Mouse (Mus musculus) cerebellum, adult 2 months (tissue): Measurements from ENCODE around the gene Lonp1. TPM values are rescaled to one million over a fixed set of nuclear protein-coding genes. Genes with fewer than 3 reads are reported as not detected.

Experiments used
- DNase-seq, 2 experiments: peaks; one replicate each; pipeline ENCODE4 v3.0.0; 2021
- H3K27ac ChIP-seq: fragments of 200-500 bp; 2 replicates; pipeline ENCODE4 v1.5.1; 2012; ENCODE audit warnings: low read length, control low read depth, inconsistent platforms; ENCODE audit not compliant: insufficient read depth
- H3K27me3 ChIP-seq: fragments of 200-500 bp; 2 replicates; pipeline ENCODE4 v1.6.1; 2012; ENCODE audit warnings: inconsistent platforms, mild to moderate bottlenecking, low read length, moderate library complexity; ENCODE audit not compliant: control insufficient read depth, insufficient read depth
- H3K4me1 ChIP-seq: fragments of 200-500 bp; 2 replicates; pipeline ENCODE4 v1.6.1; 2011; ENCODE audit warnings: low read length; ENCODE audit not compliant: control insufficient read depth, insufficient read depth
- H3K4me3 ChIP-seq: fragments of 200-500 bp; replicated peaks from 2 replicates; pipeline ENCODE3; 2011; ENCODE audit warnings: mild to moderate bottlenecking, low read depth, low read length, control low read depth; ENCODE audit not compliant: insufficient read depth
- CTCF ChIP-seq: fragments of 200-500 bp; IDR thresholded peaks from 2 replicates; pipeline ENCODE4 v1.5.1; 2011; ENCODE audit warnings: low read depth, mild to moderate bottlenecking, control low read depth, low read length, moderate library complexity, borderline replicate concordance; ENCODE audit not compliant: insufficient read depth
- POLR2A ChIP-seq: fragments of 200-500 bp; IDR thresholded peaks from 2 replicates; pipeline ENCODE4 v1.6.1; 2011; ENCODE audit warnings: low read length, control low read depth, borderline replicate concordance; ENCODE audit not compliant: insufficient read depth
- WGBS: fragments of 180-500 bp; shearing (Covaris S2); methylation state at CpG from one replicate; pipeline ENCODE4 v1.1.7; 2018; 5-methylcytosine and 5-hydroxymethylcytosine counted together
- polyA plus RNA-seq: library from polyadenylated mRNA; depleted of rRNA; stranded (reverse); fragments of >200 nt; gene quantifications from 2 replicates; pipeline ENCODE4 v1.2.3, GENCODE M21; 2012; rRNA removed

The Lonp1 gene
- polyA plus RNA-seq, 1 experiment = 88.7 TPM

- Histone ChIP-seq H3K27ac (no peak overlapping the region), H3K4me3 (peak overlapping the region; percentile 76)
- WGBS = 71% methylated on average over 1 of the region's 1 CpGs
Measured at GRCm38 (mm10) chr17:56583071-56583470, 43.6 kb downstream of the Lonp1 start.

GRCm38 (mm10) chr17:56572939-56573338, 53.7 kb downstream of the Lonp1 start:
- WGBS = 71% methylated on average over 3 of the region's 3 CpGs

More at GRCm38 (mm10) chr17:56583071-56583470, 43.6 kb downstream of the Lonp1 start:
- peaks cover 31% of the 10 kb centered on the region for H3K4me1 ChIP-seq
- TF ChIP-seq POLR2A (no peak), CTCF (no peak)
- no peaks in the 10 kb centered on the region for H3K27me3 ChIP-seq
- DNase-seq = no peak

GRCm38 (mm10) chr17:56572154-56572553, 54.5 kb downstream of the Lonp1 start:
- no peak overlapping the region for H3K4me3 ChIP-seq
- DNase-seq = no peak
- no peak for TF ChIP-seq CTCF
- H3K27ac ChIP-seq = no peak overlapping the region
- WGBS = 6% methylated on average over 1 of the region's 1 CpGs
- no peaks in the 10 kb centered on the region for H3K27me3 ChIP-seq
- peaks cover 14% of the 10 kb centered on the region for H3K4me1 ChIP-seq

More at GRCm38 (mm10) chr17:56572939-56573338, 53.7 kb downstream of the Lonp1 start:
- H3K4me1 ChIP-seq = peaks cover 14% of the 10 kb centered on the region
- DNase-seq = no peak
- TF ChIP-seq CTCF = no peak
- TF ChIP-seq POLR2A = no peak
- H3K27ac ChIP-seq = no peak overlapping the region
- no peak overlapping the region for H3K4me3 ChIP-seq
- no peaks in the 10 kb centered on the region for H3K27me3 ChIP-seq

GRCm38 (mm10) chr17:56570287-56570686, 56.4 kb downstream of the Lonp1 start:
- no peak overlapping the region for H3K4me3 ChIP-seq
- 0 out of 2 replicates have a peak, but pooled peaks have one; percentile 27 for TF ChIP-seq CTCF
- no peak for TF ChIP-seq POLR2A
- no peak overlapping the region for H3K27ac ChIP-seq
- peaks cover 14% of the 10 kb centered on the region for H3K4me1 ChIP-seq
- WGBS = 22% methylated on average over 4 of the region's 4 CpGs
- DNase-seq = no peak
- H3K27me3 ChIP-seq = no peaks in the 10 kb centered on the region

GRCm38 (mm10) chr17:56567370-56567769, 59.3 kb downstream of the Lonp1 start:
- Histone ChIP-seq H3K4me3 (no peak overlapping the region), H3K27ac (no peak overlapping the region), H3K27me3 (no peaks in the 10 kb centered on the region), H3K4me1 (peaks cover 8% of the 10 kb centered on the region)
- DNase-seq = no peak
- no peak for TF ChIP-seq POLR2A
- no peak for TF ChIP-seq CTCF
- WGBS = 92% methylated on average over 4 of the region's 4 CpGs

- TF ChIP-seq POLR2A (no peak), CTCF (no peak)
- Histone ChIP-seq H3K4me3 (no peak overlapping the region), H3K27me3 (no peaks in the 10 kb centered on the region), H3K27ac (no peak overlapping the region), H3K4me1 (peaks cover 7% of the 10 kb centered on the region)
- DNase-seq = no peak
- WGBS = 83% methylated on average over 5 of the region's 5 CpGs
Measured at GRCm38 (mm10) chr17:56566918-56567317, 59.8 kb downstream of the Lonp1 start.

GRCm38 (mm10) chr17:56566293-56566692, 60.4 kb downstream of the Lonp1 start:
- H3K27me3 ChIP-seq = no peaks in the 10 kb centered on the region
- no peak for TF ChIP-seq CTCF
- TF ChIP-seq POLR2A = no peak
- no peak for DNase-seq
- peaks cover 7% of the 10 kb centered on the region for H3K4me1 ChIP-seq
- H3K4me3 ChIP-seq = no peak overlapping the region
- H3K27ac ChIP-seq = no peak overlapping the region
- WGBS = 73% methylated on average over 29 of the region's 29 CpGs

Other genes starting within 250 kb of the Lonp1 start
- 478 and 518 TPM in 2 replicates for gene Ptprs, start 150.4 kb downstream of the Lonp1 start, polyA plus RNA-seq
- not detected in 2 replicates for gene Znrf4, start 114.5 kb downstream of the Lonp1 start, polyA plus RNA-seq
- gene Gm20219, start 72.5 kb downstream of the Lonp1 start, polyA plus RNA-seq = 7.2 and 7.8 TPM in 2 replicates
- gene Safb2, start 42.3 kb downstream of the Lonp1 start, polyA plus RNA-seq = 137 and 143 TPM in 2 replicates
- gene Safb, start 42.1 kb downstream of the Lonp1 start, polyA plus RNA-seq = 139 and 141 TPM in 2 replicates
- 154 and 169 TPM in 2 replicates for gene 2410015M20Rik, start 17.1 kb downstream of the Lonp1 start, polyA plus RNA-seq
- gene Rpl36, start 13.5 kb downstream of the Lonp1 start, polyA plus RNA-seq = 1,004 and 1,008 TPM in 2 replicates
- gene Catsperd, start 1.3 kb upstream of the Lonp1 start, polyA plus RNA-seq = 1.2 and 1.4 TPM in 2 replicates
- 122 and 125 TPM in 2 replicates for gene Ranbp3, start 46.4 kb upstream of the Lonp1 start, polyA plus RNA-seq
- 518 and 557 TPM in 2 replicates for gene Ndufa11, start 90.9 kb upstream of the Lonp1 start, polyA plus RNA-seq
- gene Vmac, start 91.1 kb upstream of the Lonp1 start, polyA plus RNA-seq = 17.0 and 18.2 TPM in 2 replicates
- 7.2 and 9.3 TPM in 2 replicates for gene Nrtn, start 130.6 kb upstream of the Lonp1 start, polyA plus RNA-seq
- gene Dus3l, start 137.9 kb upstream of the Lonp1 start, polyA plus RNA-seq = 168 and 169 TPM in 2 replicates
- 3.0 and 3.5 TPM in 2 replicates for gene Prr22, start 143.4 kb upstream of the Lonp1 start, polyA plus RNA-seq
- gene Rfx2, start 204.1 kb upstream of the Lonp1 start, polyA plus RNA-seq = 3.1 and 3.6 TPM in 2 replicates
- gene Acsbg2, start 247.6 kb upstream of the Lonp1 start, polyA plus RNA-seq = 0.03 TPM in 2 replicates
- 0.03 TPM in 1 of 2 replicates, not detected in the other for gene 1700061G19Rik, start 248.6 kb upstream of the Lonp1 start, polyA plus RNA-seq